Mouse (Mus musculus): Measurements from ENCODE around the gene Stard3.

Stard3 gene

DNA sequence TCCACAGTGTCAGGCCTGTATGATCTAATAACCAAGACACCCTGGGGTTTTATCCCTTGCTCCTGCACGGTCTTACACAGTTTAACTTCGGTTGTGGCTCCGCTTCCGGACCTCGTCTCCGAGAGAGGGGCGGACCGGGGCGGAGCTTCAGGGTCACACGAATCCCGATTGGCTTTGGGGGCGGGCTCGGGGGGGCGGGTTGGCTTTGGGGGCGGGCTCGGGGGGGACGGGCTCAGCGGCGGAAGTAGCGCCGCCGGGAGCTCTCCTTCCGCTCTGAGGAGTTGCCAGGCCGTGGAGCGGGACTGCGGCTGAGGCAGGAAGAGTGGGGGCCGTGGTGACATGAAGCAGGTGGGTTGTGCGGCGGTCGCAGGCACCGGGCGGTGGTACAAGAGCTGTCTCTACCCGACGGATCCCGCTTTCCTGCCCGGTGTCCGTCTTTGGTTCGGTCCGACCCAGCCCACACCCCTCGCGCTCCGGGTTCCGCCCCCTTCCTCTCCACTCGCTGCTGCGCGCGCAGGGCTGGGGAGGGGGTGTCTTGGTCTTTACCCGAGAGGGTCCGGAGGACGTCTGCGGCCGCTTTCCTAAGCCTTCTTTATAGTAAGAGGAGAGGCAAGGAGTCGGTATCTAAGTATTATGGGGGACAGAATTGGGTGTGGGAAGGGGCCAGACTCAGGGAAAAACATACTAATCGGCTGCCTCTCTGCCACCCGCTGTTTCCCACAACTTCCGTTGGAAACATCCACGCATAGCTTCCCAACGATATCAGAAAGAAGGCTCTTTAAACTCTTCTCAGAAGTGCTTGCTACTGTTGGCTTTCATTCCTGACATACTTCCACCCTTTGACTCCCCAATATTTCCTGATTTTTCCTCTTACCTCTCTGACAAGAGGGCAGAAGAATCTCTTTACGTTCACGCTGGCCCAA lies at the start of gene Stard3:
Gene Stard3 (plus strand): TSS at position 208 of the 923 bp plus-strand sequence.
- DNase-seq (ENCODE audit: low spot score), result peak; percentile 91

DNA sequence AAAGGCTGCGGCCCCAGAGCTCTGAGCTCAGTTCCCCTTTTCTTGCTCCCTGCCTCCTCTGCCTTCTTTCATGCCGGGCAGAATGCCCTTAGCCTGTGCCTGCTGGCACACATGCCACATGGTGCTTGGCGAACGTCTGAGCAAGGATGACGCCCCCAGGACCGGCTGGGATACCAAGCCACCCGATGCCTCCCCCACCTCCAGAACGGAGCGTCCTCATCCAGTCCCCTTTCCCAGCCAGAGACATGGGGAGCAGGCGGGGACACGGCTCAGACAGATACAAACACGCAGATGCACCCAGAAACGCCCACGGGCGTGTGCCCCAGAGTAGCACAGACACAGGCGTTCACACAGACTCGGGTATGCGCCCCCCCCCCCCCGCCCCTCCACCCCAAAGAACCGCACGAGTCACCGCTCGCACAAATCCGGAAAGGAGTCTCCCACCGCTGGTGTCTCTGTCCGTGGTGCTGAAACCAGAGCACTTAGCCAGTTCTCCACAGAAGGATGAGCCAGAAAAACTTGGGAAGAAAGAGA lies 44.3 kb upstream of the Stard3 start:
- peak; percentile 28 for DNase-seq (ENCODE audit: low spot score)

DNA sequence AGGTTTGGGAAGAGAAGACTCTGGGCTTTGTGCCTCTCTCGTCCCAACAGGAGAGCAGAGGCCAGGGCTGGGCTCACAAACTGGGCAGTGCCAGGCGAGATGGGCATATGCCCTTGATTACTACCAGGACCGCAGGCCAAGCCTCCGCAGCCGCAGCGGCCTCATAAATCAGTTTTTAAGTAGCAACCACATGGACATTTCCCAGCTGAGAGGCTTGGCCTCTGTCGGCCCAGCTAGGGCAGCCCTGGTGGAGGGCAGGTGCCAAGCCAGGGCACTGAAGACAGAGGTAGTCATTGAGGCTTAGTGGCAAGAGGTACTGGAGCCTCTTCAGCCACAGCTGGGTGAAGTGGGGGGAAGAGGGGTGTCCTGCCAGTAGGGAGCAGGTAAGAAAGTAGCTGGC lies 40.7 kb upstream of the Stard3 start:
- no peak for DNase-seq (ENCODE audit: low spot score)

DNA sequence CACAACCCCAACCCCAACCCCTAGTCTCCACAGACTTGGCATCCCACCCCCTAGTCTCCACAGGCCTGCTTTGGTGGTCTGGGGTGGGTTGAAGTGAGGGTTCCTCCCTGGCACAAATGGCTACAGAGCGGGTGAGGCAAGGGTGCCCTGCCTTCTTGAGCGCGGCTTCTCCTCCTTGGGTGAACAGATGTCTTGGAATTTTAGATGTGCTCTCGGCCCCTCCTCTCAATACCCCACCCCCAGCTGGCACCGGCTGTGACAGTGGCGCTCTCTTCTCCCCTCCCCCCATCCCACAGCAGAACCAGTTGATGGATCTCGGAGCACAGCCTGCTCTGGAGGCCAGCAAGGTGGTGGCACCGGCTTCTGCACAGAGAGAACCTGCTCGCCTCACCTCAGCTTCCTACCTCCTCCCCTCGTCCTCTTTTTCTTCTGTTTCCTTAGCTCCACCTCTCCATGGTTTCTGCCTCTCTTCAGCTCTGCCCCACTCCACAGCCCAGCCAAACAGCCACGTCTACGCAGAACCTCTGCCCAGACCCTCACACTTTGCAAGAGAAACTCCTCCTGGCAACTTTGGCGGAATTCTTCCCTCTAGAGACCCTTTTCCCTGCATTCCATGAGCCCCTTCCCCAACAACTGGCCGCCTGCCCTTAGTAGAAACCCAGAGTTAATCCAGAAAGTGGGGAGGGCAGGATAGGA lies 39.6 kb upstream of the Stard3 start:
- DNase-seq (ENCODE audit: low spot score), result no peak

DNA sequence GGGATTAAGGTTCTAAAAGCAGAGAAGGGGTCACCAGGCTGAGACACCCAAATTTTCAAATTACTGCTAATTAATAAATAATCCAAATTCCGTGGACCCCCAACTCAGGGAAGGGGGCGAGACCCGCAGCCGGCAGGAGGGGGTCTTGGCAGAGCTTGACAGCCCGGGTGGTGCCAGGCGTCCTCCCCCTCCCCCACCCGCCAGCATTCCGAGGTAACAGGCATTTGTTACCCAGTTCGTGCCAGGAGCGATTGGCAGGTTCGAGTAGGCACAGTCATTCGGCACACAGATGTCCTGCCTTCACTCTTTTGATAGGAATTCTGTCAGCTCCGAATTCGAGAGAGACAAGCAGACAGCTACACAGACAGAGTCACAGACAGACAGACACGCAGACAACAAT lies 39.0 kb upstream of the Stard3 start:
- DNase-seq (ENCODE audit: low spot score), result no peak

DNA sequence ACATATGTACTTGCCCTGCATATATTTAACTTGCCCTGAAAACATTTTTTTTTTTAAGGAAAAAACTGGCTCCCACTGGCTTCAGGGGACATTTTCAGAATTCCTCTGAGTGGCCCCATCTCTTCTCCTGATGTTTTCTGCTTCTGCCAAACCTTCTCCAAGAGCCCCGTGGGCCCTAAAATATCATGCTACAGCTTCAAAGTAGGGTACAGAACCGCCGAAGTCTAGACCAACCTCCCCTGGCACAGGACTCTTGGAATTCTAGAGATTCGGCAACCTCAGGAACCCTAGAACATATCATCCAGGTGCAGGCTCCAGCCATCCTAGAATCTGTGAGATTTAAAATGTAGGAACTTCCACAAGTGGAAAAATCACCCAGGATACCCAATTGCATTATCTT lies 38.6 kb upstream of the Stard3 start:
- DNase-seq (ENCODE audit: low spot score), result no peak

DNA sequence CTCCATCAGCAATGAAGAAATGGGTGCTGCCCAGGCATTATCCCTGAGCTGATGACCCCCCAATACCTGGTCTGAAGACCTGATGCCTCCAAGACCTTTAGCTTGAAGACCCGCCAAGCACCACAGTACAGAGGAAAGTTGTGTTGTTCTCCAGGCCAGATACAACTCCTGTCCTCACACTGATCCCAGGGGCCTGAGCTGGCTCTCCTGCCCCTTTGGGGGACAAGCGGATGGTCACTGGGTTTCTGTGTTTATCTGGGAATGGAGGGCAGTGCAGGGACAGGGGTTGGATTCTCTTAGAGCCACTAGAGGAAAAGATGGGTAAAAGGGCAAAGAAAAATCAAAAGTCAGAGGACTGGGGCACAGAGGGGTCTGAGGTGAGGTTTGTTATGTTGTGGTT lies 38.2 kb upstream of the Stard3 start:
- no peak for DNase-seq (ENCODE audit: low spot score)

DNA sequence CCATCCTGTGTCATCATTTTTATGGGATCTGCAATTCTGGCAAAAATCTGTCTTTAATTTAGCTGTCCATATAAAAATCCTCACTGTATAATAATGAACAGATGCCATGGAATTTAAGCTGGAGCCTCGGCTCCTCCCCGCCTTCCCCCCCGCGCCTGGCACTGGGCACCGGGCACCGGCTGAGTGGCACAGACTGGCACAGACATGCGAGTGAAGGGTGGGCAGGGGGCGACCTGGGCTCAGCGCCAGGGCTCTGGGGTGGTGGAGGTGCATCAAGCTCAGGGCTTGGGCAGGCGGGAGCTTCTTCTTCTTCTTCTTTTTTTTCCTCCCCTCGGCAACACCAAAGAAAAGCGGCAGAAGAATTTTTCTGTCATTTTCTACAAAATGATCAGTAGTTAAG lies 37.8 kb upstream of the Stard3 start:
- no peak for DNase-seq (ENCODE audit: low spot score)

DNA sequence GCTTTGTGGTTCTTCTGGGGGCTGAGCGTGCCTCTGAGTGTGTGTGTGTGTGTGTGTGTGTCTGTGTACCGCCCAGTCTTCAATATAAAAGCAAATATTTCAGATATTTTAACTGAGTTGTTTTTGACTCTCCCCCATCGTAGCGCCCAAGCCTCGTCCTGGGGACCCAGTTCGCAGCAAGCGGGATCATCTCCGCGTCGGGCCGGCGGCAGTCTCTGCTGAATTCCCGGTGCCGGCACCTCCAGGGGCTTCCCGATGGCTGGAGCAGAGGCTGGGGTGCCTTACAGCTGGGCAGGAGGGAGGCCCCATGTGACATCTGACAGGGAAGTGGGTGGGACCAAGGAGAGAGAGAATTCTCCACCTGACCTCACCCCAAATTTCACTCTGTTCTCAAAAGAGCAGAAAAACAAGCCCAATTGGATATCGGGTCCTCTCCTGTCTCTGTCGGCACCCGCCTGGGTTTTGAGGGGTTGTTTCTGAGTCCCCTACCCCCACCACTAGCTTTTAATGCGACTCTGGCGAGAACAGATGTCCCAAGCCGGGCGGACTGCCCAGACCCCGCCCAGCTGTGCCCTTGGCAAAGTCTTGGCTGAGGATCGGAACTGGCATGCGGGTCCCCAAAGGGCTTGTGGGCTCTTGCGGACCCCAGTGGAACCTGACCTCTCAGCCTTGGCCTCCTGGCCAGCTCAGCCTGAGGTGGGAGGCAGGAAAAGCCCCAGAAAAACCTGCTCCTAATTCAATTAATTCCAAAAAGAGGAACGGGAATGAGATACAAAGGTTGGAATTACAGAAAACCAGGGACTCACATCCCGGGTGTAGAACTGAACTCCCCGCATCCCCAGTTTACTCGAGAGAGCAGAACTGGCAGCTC lies 37.1 kb upstream of the Stard3 start:
- no peak for DNase-seq (ENCODE audit: low spot score)

DNA sequence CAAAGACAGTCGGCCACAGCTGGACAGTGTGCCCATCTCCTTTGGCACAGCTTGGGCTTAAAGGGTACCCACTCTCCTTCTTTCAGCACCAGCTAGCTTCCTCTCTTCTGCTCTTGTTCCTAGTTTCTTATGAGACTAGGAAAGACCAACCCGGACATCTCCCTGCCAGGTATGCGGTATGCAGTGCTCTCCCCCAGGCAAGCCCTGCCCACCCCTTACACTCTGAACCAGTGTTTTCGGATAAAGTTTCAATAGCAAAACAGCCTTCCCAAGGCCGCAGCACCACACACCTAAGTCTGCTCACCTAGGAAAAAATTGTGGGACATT lies 36.5 kb upstream of the Stard3 start:
- no peak for DNase-seq (ENCODE audit: low spot score)

DNA sequence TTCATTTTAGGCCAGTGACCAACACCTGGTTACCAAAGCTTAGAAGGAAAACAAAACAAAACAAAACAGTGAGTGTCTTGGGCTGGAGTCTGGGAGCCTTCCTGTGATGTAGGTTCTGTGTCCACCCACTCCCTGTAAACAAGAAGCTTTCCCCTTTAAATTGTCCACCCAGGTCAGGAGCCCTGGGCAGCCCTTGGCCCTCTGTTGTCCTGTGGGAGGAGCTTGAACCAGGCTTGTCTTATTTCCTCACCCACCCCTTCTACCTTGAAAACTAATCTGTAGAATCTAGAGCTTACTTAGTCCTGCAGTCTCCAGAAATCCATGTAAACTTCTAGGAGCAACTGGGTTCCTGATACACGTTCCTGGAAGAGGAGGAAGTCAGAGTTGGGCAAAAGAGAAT lies 36.0 kb upstream of the Stard3 start:
- DNase-seq (ENCODE audit: low spot score), result no peak

DNA sequence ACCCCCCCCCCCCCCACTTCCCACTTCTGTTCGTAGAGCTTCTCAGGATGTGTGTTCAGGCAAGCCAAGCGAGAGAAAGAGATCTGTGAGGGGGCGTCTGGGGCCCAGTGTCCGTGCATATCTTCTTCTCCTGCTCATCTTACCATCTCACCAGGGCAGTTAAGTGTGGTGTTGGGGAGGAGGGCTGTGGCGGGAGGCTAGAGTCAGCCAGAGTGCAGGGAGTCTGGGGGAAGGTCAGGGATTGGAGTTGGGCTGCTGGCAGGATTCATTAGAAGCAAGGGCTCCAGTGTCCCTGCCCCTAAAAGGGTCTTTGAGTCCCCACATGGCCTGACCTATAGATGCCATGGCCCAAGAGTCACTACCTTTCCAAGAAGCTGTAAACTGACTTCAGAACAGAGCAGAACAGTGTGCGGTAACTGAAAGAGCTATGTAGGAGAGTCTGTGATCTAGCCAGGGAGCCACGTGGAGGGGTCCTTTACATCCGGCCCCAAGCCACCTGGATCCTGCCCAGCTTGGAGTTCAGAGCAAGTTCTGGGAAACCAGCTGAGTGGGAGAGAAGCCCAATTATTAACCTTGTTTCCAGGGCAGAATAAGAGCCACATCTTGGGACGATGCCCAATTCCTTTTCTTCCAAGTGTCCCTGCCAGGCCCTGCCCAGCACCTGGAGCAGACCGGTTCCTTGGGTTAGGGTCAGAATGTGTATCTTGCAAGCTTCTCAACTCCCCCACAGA lies 34.9 kb upstream of the Stard3 start:
- no peak for DNase-seq (ENCODE audit: low spot score)

DNA sequence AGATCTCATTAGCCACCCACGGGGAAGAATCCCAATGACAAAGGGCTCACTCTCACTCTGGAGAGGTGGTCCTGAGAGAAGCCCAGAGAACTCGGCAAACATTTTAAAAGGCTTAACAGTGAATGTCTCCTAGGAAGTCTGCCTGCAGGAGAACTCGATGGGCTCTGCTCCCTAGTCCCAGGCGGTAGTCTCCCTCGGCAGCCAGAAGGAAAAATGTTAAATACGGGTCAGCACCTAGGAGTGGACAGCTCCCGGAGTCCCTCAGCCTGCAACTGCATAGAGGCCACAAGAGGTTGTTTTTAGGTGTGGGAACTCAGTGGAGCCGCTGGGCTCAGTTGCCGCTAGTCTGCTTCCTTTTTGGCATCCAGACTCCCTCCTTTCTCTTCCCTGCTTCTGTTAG lies 34.2 kb upstream of the Stard3 start:
- DNase-seq (ENCODE audit: low spot score), result no peak

DNA sequence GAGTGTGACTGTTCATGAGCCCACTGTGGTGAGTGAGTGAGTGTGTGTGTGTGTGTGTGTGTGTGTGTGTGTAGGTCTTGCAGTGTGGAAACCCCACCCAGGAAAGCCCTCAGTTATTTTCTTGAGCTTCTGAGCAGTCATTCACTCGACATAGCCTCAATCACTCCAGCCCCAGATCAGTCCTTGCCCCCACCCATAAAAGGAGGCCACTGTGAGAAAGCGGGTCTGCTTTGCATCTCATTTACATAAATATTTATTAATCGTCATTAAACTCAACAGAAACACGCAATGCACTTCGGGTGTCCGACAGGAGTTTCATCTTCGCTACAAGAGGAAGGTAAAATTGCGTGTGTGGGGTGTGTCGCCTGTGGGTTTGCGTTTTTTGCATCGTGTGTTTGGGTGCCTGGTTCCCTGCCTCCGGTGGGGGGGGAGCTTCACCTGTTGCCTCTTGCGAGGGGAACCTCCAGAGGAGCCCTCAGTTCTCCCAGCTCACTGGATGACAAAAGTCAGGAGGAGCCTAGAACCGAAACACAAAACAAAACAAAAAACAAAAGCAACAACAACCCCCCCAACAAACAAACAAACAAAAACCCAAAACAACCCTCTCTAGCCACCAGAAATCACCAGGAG lies 32.9 kb upstream of the Stard3 start:
- no peak for DNase-seq (ENCODE audit: low spot score)

DNA sequence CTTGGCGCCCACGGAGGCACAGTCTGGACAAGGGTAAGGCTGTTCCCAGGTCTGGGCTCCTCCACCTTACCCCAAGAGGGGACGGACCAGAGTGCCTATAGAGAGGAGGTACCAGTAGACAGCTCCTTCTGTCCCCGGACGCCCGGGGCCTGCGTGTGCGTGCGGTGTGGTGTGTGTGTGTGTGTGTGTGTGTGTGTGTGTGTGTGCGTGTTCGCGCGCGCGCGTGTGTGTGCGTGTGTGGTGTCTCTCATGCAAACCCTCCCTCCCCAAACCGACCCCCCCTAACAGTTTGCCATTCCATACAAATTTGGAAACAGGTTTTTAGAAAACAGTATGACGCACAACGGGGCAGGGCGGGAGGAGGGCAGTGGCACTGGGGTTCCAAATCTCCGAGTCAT lies 32.3 kb upstream of the Stard3 start:
- DNase-seq (ENCODE audit: low spot score), result no peak

DNA sequence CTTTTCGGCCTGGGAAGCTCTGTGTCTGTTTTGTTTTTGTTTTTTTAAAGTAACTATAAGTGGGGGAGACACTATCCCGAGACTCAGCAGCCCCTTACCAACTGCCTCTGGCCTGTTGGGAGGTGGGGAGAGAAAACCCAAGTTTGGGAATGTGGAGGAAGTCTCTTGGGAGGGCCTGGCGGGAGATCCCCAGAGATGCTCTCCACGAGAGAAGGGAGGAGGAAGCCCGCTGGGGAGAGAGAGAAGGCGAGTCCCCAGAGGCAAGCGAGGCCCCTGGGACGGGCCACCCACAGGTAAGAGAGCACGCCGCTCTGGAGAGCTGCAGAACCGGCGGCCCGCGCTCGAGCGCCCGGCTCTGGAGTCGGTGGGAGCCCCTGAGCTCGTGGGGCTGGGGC lies 31.4 kb upstream of the Stard3 start:
- no peak for DNase-seq (ENCODE audit: low spot score)

DNA sequence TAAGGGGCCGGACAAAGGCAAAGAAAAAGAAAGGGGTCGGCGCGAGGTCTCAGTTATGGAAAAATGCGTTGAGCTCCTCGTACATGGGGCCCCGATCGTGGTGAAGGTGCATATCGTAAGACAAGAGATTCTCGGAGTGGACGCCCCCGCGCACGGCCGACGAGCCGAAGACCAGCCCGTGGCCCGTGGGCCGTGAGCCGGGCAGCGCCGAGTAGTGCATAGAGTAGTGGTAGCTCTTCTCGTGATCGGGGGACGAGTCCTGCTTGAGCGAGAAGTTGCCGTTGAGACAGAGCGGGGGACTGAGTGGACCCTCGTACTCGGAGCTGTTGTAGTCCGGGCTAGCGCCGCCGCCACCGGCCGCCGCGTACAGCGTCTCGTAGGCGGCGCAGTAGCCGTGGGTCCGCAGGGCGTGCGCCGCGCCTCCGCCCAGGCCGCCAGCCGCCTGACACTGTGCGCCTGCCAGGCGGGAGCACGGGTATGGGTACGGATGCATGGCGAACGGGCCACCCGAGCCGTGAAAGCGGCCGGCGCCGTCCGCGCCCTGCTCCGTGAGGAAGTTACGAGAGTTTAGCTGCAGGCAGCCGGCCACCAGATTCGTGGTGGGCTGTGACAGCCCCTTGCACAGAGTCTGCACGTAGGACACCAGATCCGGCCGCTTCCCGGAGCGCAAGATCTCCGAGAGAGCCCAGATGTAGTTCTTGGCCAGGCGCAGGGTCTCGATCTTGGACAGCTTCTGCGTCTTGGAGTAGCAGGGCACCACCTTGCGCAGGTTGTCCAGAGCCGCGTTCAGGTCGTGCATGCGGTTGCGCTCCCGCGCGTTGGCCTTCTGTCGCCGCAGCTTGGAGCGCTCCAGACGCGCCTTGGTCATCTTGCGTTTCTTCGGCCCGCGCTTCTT lies 30.8 kb upstream of the Stard3 start:
- DNase-seq (ENCODE audit: low spot score), result no peak

DNA sequence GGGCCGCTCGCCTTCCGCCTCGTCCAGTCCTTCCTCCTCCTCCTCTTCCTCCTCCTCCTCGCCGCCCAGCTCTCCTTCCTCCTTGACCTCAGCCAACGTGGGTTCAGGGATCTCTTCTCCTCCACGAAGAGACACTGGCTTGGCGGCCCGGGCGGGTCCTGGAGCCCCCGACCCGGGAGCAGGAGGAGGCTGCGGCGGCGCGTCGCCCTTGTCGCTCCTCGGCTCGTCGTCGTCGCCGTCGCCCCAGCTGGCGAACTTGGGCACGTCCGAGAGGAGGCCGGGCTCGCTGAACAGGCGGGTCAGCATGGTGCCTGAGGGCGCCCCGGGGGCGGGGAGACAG lies 30.2 kb upstream of the Stard3 start:
- DNase-seq (ENCODE audit: low spot score), result no peak

DNA sequence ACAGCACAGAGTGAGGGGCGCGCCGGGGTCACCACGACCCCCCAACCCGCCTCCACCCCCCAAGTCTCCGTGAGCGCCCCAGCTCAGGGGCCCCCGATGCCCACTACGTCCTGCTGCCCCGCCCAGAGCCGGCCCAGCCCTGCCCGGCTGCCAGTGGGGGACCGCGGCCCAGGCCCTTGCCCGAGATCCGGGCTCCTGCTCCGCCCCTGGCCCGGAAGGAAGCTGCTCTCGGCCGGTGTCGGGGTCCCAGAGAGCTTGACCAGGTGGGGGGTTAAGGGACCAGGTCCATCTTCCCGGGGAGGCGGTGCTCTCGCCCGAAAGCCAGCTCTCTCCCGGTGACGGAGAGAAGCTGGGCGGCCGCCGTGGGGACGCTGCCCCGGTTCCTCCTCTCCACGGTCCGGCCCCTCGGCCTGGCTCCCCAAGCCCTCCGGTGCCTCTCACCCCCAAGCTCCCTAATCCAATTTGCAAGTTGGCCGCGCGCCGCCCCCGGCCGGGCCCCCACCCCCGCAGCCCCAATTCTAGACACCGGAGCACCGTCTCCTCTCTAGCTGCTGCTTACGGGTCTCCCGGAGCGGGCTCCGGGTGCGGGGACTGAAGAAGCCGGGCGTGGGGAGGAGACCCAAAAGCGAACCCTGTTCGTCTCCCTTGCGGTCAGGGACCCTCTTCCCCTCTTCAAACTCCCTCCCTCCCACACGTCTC lies 29.6 kb upstream of the Stard3 start:
- no peak for DNase-seq (ENCODE audit: low spot score)
